Mouse (Mus musculus) retina, postnatal 7 days (tissue): ENCODE results near the gene Selenof.
A peak's percentile ranks its signal among the peaks of the same experiment; 100 is the strongest.
"Not testable (repeated sequence)": the region's sequence is repeated elsewhere in the genome, so short reads cannot be mapped to it uniquely, and the experiment has no call there.

Experiments
- DNase-seq: peaks from one replicate; pipeline ENCODE4 v3.0.0-alpha.2; 2012; ENCODE audit warnings: low read depth, low spot score

Gene Selenof

DNA sequence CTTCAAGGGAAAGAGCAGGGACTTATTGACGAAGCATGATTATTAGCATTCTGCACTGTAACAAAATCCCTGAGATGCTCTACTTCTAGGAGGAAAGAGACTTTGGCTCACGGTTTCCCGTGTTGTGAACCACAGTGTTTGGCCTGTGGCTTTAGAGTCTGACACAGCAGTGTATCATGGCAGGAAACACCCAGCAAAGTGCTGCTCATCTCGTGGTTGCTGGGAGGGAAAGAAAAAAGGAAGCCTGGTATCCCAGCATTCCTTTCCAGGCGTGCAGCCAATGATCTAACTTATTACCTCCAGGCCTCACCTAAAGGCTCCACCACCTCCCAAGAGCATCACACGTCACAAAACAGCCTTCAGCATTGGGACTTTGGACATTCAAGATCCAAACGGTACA lies 32.7 kb downstream of the Selenof start:
- DNase-seq = no peak

DNA sequence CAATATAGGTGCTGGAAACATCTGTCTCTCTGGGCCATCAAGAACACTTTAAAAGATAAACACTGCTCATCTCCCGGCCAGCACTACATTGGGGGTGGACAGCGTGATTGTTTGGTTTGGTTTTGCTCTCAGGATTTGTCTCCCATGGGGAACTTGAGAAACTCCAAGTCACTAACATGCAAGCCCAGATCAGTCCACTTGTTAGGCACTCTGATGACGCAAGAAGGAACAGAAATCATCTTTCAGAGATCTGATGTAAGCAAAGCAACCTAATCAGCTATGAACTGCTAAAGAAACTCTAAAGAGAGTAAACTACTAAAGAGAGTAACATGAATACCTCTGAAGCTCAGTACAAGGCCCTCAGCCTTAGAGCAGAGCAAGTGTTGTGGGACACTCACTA lies 33.5 kb downstream of the Selenof start:
- DNase-seq = no peak

DNA sequence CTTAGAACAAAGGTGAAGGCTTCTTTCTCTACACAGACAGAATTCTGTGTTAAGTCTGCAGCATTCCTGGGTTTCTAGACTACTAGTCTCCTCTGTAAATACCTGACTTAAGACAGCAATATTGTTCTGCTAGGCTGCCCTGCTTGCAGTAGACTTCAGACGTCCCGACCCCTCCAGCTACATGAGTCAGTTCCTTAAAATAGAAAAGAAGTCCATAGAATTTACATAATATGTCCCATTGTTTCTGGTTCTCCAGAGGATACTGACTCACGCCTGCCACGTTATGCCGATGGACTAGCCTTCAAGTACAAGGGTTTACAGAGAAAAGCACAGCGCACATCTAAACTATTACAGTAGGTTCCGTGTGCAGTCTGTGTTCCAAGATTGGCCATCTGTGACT lies 34.1 kb downstream of the Selenof start:
- DNase-seq = no peak

DNA sequence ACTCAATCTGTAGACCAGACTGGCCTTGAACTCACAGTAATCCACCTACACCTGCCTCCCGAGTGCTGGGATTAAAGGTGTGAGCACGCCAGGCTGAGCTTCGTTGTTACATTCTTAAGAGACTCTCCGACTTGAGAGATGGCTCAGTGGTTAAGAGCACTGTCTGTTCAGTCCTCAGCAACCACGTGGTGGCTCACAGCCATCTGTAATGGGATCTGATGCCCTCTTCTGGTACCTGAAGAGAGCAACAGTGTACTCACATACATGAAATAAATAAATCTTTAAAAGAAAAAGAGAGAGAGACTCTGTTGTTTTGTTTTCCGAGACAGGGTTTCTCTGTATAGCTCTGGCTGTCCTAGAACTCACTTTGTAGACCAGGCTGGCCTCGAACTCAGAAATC lies 35.7 kb downstream of the Selenof start:
- DNase-seq = not testable (repeated sequence)

DNA sequence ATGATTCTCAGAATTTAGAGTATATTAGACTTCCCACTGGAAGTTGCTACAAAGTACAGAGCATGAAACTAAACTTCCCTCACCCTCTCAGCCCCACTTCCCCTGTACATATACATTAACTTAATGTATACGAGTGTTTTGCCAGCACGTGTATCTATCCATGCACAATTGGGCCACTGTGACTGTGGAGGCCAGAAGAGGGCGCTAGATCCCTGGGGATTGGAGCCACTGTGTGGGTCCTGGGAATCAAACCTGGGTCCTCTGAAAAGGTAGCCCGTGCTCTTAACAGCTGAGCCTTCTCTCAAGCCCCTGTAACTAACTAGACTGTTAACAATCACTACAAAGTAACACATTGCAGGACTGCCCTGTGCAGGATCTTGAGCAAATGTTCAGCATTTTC lies 36.3 kb downstream of the Selenof start:
- DNase-seq = no peak

DNA sequence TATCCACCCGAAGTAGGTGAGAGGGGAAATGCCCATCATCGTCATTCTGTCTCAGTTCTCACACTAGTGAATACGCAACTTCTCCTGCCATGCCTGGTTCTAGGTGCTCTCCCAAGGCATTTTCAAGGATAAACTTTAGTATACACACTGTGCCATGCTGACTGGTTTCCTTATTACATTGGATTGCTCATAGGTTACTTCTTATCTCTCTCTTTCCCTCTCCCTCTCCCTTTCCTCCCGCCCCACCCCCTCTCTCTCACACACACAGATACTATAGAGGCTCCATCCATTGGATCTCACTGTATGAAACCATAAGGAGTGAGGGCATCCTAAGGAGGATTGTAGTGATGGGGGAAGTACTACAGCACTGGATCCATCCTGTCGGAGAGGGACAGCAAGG lies 38.0 kb downstream of the Selenof start:
- DNase-seq = no peak

DNA sequence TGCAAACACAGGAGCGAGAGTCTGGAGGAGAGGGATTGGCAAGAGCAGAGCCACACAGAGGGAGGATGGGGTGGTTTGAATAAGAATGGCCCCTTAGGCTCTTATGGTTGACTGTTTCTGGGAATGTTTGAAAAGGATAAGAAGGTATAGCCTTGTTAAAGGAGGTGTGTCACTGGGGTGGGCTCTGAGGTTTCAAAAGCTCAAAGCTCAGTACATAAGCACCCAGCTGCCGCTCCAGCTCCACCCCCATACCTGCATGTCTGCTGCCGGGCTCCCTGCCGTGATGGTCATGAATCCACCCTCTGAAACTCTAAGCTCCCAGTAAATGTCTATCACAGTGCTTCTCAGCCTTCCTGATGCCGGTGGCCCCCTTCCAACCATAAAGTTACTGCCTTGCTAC lies 40.7 kb downstream of the Selenof start:
- DNase-seq = no peak

DNA sequence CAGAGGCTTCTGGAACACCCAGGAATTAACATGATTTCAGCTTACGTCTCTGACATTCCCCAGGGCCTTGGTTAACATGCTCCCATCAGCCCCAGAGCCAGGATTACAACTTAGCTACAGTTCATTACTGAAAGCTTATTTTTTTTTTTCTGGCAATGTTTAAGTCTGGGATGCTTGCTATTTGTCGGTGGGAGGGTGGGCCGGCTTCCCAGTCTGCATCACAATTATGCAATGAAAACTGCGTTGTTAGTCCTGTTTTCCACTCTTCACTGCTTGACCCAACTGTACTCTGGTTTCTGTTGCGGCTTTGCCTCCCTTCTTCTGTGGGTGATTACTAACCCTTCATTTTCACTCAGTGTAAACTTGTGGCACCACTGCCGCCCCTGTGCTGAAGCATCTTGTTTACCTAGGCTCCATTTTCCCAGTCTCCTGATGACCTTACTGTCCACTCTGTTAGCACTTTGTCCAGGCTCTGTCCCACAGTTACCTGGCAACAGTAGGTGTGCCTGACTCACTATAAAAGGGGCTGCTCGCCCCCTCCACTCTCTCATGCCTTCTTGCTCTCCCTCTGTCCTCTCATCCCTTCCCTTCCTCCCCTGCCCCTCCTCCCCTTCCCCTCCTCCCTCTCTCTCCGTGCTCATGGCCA lies 41.6 kb downstream of the Selenof start:
- DNase-seq = no peak

DNA sequence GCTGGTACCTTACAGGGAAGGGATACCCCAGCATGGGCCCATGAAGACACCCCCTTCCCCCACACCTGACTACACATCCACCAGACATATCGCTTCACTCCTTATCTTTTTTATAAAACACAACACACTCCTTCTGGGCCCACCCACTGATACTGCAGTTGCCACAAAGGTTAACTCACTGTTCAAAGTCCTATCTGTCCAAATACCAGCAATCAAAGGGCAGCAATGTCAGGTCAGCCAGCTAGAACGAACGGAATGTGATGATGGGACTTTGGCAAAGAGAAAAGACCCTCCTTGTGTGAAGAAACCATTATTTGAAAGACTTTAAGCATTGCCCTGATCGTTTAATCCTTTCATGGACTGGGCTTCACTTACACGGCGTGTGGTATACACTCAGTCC lies 42.3 kb downstream of the Selenof start:
- DNase-seq = no peak

DNA sequence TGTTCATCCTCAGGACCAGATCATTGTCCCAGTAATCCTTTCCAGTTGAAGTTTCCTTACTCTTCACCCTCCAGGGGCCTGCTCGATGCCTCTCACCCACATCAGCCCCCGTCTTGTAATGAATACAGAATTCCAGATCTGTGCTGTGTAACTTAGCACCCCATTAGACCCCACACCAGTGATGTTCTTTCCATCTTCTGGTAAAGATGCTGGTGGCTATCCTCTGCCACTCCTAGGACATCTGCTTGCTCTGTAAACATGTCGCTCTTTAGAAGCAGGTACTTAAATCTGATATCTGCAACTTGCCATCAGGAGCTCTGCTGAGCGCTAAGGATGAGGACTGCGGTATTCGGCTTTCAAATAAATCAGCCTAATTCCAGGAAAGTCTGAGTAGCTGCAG lies 44.2 kb downstream of the Selenof start:
- DNase-seq = no peak

DNA sequence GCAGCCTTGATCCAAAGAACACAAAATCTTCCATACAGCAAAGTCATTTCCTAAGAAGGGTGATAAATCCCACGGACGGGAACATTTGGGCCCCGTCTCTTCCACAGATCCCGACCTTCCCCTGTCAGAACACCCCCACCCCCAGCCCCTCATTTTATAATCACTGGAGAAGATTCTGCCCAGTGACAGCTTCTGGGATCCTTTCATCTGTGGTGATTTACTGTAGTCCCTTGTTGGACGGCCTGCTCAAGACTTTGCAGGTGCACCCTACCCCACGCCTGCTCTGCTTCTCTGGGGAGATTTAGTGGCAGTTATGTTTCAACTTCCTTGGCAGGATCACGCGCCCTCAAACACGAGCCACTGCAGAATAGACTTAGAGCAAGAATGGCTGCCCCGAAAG lies 44.6 kb downstream of the Selenof start:
- DNase-seq = no peak

DNA sequence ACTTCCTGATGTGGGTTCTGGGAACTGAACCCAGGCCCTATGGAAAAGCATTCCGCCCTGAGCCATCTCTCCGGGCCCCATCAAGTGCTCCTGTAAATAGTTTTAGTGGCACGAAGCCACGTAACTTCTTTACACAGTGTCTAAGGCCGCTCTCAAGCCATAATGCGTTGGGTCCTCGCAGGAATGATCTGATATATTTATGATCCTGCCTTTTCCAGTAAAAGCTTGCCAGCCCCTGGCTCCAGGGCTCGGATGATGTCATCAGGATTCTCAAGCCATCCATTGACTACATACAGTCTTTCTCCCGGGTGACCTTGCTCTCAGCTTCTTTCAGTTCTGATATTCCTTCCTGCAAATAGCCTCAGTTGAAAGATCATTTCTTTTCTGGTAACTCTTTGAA lies 45.4 kb downstream of the Selenof start:
- no peak for DNase-seq

DNA sequence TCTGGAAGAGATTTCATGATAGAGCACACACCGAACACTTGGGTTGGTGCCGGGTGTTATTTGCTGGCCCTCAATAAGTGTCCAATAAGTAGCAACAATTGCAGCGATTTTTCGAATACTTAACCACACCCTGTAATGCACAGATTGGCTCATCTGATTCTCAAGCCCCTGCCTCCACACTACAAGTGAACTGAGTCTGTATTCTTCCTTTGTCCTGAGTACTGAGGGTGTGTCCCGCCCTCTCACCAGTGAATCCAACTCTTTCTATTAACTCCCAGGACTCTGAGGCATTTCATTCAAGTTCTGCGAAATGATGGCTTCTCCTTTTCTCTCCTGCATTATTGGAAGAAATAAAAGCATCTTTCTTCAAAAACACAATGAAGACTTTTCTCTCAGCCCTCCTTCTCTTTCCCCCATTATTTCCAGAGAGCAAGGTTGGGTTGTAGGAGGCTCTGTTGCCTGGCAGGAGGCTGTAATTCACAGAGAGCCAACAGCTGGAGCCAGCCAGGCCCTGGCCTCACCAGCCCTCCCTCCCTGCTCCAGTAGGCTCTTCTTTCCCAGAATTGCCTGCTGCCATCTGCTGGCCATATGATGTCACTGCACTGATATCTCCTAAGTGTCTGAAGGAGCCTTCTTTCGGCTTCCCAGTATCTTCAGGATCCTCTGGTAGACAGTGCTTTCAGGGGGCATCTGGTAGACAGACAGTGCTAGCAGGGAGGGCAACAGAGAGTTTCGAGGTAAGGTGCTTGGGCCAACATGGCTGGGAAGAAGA lies 46.7 kb downstream of the Selenof start:
- peak; percentile 80 for DNase-seq

DNA sequence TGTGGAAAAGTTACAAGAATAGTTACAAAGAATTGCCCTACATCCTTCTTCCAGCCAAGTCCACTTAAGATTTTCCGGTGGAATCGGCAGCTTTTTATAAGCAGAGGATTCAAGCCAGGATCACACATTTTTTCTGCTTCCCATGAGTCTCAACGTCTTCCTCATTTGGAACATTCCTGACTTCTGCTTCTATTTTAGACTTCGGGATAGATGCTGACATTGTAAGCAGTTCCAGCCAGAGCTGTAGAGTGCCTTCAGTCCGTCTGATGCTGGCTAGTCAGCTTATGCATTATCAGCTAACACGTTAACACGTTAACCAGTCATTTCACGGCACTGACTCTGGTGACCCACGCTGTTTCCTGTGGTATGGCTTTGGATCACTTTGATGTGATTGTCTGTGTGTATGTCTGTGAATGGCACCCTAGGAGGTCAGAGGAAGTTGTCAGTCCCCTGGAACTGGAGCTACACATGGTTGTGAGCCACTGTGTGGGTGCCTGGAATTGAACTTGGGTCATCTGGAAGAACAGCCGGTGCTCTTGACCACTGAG lies 47.6 kb downstream of the Selenof start:
- no peak for DNase-seq

DNA sequence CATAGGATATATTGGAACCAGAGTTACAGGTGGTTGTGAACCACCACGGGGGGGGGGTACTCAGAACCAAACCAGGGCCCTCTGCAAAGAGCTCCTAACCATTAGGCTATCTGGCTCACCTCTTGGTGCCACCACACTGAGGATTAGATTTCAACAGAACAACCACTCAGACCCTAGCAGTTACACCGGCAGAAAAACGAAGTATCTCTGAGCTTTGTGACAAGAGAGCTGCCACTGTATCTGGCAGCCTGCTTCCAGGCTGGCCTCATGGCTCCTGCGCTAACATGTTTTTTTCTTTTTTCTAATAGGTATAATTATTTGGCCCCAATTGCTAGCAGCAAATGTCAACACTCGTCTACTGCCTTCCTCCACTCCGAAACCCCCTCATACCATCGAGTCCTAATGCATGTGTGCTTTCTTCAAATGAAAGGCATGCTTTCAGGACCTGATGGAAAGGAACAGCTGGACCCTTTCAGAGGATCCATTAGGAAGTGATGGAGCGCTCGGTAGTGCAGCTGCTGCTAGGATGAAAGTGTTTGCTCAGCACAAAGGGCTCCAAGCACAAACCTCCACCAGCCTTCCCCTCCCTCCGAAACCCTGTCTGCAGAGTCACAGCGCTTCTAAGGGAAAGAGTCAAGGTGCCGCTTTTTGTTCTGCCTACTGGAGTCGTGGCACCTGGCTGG lies 53.0 kb downstream of the Selenof start:
- DNase-seq = no peak

DNA sequence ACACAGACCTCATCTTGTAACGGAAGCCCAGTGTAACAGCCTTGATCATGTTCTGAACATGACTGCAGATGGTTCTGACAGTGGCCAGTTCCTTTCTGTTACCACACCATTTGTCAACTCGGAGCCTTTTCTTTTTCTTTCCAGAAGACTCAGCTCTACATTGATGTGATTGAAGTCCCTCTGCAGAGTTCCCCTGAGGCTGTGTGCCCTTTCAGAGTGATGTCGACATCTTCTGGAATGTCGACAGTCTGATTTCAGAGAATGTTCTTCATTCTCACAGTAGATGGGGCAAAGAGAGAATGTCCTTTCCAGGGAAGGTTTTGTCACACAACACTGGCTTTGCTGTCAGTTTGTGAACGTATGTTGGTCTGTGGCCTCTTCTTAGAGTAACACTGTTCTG lies 55.6 kb downstream of the Selenof start:
- DNase-seq = no peak

DNA sequence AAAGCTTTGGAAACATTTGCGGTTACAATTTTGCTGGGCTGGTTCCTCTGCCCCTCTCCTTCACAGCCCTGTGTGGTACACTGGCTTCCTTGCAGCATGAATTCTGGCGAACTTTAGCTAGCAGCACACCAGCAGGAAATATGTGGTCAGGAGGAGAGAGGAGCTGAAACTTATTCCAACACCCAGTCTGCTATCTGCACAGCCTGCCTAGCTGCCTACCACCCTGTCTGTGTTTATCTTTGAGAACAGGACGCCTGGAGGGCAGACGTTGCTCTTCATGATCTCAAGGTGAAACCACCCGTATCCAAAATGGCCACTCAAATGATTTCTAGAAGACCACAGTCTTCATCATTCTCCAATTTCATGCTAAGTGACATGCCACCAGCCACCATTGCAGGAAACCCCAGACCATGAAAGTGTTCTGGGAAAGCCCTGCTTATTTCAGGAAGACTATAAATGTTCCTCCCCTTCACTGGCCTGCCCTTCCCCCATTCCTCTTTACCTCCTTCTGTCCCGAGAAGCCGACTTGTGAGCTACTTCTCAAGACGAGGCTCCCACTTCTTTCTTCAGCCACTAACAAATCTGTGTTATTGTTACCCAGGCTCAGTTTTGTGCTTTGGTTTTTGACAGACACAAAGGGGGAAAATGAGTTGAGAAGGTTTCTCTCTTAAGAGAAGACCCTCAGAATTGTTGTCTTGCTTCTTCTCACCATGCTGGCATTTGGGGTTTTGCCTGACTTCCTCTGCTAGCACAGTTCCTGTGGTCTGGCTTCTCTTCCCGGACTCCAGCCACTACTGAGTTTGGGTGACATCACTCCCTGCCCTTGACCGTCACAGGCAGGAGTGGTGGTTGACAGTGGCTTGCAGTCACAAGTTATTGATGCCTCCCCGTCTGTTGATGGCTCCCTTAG lies 58.2 kb downstream of the Selenof start:
- no peak for DNase-seq

DNA sequence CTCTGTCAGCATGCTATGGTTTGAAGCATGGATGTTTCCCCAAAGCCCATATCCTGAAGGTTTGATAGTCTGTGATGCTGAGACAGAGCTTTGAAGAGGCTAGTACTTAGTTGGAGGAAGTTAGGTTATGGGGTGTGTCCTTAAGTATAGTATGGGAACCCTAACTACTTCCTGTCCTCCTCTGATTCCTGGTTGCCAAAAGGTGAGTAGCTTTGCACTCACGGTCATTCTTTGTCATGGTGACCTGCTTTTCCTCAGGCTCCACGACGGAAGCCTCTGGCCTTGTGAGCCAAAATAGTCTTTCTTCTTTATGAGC lies 58.8 kb downstream of the Selenof start:
- no peak for DNase-seq

DNA sequence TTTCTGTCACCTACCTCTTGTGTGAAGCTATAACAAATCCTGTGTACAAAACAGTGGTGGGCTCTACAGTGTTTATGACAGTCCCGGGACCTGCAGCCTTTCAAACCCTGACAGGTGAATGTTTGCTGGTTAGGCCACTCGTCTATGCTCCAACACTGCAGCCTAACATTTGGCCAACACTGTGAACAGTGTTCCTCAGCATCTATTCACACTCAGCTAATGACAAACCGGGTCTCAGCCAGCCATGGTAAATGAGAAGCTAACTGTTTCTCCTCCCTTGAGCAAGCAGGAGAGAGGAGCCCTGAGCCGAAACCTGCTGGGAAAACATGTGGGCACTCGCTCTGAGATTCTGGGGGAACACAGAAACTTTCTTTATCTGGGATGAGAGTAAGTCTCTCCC lies 65.1 kb downstream of the Selenof start:
- no peak for DNase-seq

DNA sequence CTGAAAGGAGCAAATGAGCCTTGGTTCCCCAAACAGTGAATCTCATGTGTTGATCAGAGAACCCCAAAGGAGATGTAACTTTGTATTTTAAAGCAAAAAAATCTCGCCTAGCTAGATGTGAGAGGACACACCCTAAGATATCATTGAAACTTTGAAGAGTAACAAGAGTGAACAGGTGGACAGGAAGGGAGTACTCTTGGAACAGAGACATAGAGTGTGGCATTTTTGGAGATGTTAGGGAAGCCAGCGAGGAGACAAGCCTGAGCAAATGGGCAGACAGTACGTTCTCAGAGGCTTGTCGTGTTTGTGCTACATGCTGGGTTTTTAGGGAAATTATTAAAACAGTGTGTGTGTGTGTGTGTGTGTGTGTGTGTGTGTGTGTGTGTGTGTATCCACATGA lies 68.0 kb downstream of the Selenof start:
- no peak for DNase-seq

DNA sequence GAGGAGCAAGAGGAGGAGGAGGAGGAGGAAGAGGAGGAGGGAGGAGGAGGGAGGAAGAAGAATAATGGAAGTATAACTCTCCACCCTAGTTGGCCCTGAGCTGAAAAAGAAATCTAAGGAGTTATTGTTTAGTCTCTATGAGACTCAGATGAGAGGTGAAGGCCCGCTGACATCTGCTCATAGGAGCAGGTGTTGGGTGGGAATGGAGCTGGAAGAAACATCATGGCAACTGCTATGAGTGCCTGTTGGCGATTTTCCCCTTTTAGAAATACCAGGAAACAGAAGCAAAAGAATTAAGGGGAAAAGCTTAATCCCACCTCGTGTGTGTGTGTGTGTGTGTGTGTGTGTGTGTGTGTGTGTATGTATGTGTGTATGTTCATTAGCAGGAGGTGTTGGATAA lies 69.3 kb downstream of the Selenof start:
- no peak for DNase-seq

DNA sequence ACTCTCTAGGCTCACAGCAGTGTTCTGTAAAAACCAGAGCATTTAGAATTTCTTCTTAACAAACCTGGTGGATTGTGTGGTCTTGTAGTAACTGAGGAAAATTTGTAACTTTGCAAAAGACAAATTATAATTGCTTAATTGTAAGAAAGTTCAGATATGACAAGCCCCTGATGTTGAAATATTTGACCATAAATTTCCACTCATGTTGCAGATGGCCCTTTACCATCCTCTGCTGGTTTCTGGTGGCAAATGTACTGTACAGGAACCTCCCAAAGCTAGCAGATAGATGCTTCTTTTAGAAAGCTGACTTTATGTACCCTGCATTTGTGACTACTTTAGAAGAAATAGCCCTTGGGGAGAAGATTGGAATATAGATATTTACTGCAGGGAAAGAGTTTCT lies 69.9 kb downstream of the Selenof start:
- DNase-seq = no peak
